Mouse (Mus musculus) layer of hippocampus, adult 9-10 months (tissue): ENCODE data around the gene Il6st.
A peak's percentile ranks its signal among the peaks of the same experiment; 100 is the strongest.

Experiments used
- DNase-seq: peaks from one replicate; pipeline ENCODE4 v3.0.0; 2022; ENCODE audit warnings: low spot score

Il6st gene

GRCm38 (mm10) chr13:112523346-112523970, 59.6 kb downstream of the Il6st start:
- no peak for DNase-seq

DNA sequence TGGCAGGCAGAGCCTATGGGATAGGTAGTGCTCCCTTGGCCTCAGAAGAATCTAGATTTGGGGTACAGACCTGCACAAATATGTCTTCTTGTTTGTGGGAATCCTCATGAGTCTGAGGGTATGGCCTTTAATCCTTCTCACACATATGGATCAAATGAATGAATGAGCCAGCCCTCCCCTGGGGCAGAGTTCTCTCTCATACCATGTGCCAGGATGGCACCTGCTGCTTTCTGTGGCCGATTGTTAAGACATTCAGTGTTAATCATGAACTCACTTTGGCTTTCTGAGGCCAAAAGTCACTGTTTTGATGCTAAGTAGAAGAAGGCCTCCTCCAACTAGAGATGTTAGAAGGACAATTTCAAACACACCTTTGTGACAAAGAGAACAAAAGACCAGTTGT, 63.3 kb downstream of the Il6st start:
- no peak for DNase-seq

- peak; percentile 56 for DNase-seq
These were observed 66.0 kb downstream of the Il6st start for GRCm38 (mm10) chr13:112529893-112530292.

- no peak for DNase-seq
These were observed 68.4 kb downstream of the Il6st start for GRCm38 (mm10) chr13:112532235-112532634.

GRCm38 (mm10) chr13:112533556-112533955, 69.7 kb downstream of the Il6st start:
- no peak for DNase-seq

- DNase-seq, result no peak
These were observed 72.7 kb downstream of the Il6st start for GRCm38 (mm10) chr13:112536611-112537010.

DNA sequence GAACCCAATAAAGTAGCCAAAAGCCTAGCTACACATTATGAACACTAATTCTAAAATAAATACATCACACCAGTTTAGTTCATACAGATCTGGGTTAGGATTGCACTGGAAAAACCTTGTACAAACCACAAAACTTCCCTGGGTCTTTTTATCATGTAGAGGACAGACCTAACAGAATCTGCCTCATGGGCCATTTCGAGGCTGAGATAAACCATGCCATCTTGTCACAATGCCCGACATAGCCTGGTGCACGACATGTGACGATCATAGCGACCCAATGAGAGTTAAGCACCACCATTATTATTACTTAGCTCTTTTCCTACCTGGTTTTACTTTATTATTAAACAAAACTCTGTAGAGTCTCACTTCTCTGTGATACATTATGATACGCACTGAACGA, 73.2 kb downstream of the Il6st start:
- no peak for DNase-seq

DNA sequence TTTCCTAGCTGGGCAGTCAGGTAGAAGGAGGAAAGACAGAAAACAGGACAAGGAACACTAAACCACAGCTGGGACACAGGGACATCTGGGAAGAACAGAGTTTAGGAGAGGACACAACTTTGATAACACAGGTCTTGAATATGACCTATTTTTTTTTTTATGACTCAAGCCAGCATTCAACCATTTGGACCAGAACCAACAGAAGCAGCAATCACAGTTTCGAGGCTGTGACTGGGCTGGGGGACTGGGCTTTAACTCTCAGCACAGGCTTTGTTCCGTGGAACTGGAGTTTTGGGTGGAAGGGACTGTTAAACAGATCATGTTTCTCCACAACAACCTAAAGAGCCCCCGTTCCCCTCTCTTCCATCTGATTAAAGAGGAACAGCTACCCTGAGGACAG, 76.7 kb downstream of the Il6st start:
- DNase-seq, result no peak

DNA sequence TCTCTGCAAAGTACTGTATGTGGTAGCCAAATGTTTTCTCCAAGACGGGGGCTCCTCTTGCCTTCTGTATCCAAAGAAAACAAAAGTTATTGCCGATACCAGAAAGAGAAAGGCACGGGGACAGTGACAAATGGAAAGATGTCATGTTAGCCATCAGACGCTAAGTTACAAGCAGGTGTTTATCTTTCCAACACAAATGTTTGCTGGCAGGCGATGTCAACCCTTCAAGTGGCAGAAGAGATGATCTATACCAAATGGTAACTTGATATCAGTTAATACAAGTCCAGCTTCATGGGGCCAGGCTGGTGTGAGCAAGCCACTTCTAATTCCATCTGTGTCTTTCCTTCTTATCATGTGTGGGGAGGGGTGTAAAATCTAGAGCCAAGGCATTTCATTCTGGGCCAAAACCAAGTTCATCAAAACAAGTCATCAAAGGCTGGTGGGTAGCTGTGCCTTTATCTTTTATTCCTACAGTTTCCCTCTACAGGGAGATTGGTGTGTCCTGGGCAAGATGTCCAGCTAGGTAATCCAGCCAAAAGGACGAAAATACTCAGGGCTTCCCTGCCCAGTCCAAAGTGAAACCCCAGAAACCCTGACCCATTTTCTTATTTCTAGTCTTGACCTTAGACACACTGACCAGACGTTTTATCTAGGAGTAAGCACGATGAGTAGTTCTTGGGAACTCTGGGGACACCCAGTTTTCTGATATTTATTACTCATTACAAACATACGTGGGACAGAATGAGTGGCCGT, 77.5 kb downstream of the Il6st start:
- DNase-seq, result no peak

DNA sequence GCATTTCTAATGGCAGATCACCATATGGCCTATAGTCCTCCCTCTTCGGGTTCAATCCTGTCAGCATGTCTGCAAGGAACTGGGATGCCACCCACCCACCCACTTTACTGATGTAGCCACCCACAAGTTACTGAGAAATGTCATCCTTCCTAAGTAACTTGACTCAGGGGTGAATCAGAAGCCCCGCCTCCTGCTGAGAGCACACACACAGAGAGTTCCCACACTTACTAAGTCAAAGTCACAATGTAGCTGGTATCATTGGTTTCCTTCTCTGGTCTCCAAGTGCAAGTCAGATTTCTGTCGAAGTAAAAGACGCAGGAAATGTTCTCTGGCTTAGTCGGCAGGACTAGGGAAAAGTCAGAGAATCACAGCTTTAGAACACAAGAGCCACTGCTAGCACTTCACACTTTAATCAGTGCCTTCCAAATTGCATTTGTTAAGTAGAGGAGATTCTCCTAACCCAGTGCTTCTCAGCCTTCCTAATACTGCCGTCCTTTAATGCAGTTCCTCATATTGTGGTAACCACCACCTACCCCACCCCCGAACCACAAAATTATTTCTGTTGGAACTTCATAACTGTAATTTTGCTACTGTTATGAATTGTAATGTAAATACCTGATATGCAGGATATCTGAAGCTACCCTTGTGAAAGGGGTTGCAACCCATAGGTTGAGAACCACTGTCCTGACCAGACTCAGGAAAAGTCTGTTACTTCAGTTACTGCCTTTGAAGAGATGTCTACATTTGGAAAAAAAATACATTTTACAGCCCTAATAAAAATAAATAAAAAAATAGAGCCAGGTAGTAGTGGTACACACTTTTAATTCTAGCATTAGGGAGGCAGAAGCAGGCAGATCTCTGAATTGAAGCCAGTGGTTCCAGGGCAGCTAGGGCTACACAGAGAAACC, 88.0 kb downstream of the Il6st start:
- no peak for DNase-seq

GRCm38 (mm10) chr13:112553304-112553703, 89.4 kb downstream of the Il6st start:
- DNase-seq, result no peak

DNA sequence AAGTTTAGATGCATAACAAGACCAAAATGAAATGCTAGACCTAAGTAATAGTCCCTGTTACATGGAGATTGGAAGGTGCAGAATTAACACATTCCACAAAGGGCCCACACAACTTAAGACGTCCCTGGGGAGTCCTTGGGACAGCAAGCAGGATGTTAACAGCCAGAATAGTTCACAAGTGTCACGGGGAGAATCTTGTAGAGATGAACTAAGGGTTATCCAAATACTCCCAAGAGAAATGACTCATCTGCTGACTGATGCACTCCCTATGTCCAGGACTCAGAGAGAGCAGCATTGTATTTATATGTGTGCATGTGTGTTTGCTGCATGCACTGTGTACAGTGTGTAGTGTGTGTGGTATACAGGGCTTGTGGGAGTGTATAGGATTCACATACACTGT, 92.6 kb downstream of the Il6st start:
- DNase-seq, result no peak
